Mouse (Mus musculus) thymus, adult 2 months (tissue): ENCODE results near the gene Rubcn. TPM values are rescaled to one million over a fixed set of nuclear protein-coding genes. Genes with fewer than 3 reads are reported as not detected.
"Not testable (repeated sequence)": the region's sequence is repeated elsewhere in the genome, so short reads cannot be mapped to it uniquely, and the experiment has no call there.

Experiments
- DNase-seq: peaks from one replicate; pipeline ENCODE4 v3.0.0; 2021
- H3K27ac ChIP-seq: fragments of 200-500 bp; 2 replicates; pipeline ENCODE4 v1.5.1; 2012; ENCODE audit warnings: low read length, control low read depth; ENCODE audit not compliant: control insufficient read depth, insufficient read depth
- H3K27me3 ChIP-seq: fragments of 200-500 bp; 2 replicates; pipeline ENCODE4 v1.6.1; 2012; ENCODE audit warnings: mild to moderate bottlenecking, low read length, moderate library complexity, mixed read lengths; ENCODE audit not compliant: control insufficient read depth, insufficient read depth
- H3K36me3 ChIP-seq: fragments of 200-500 bp; 2 replicates; pipeline ENCODE4 v1.6.1; 2012; ENCODE audit warnings: mild to moderate bottlenecking, low read length, moderate library complexity; ENCODE audit not compliant: control insufficient read depth, insufficient read depth
- H3K4me1 ChIP-seq: fragments of 200-500 bp; replicated peaks from 2 replicates; pipeline ENCODE4 v1.6.1; 2012; ENCODE audit warnings: low read length; ENCODE audit not compliant: control insufficient read depth, insufficient read depth
- H3K4me3 ChIP-seq: fragments of 200-500 bp; 2 replicates; pipeline ENCODE4 v1.5.1; 2012; ENCODE audit warnings: mild to moderate bottlenecking, low read length, control low read depth, moderate library complexity; ENCODE audit not compliant: control insufficient read depth, insufficient read depth
- CTCF ChIP-seq: fragments of 200-500 bp; IDR thresholded peaks from 2 replicates; pipeline ENCODE4 v1.5.1; 2012; ENCODE audit warnings: mild to moderate bottlenecking, control low read depth, low read length, moderate library complexity, borderline replicate concordance; ENCODE audit not compliant: control insufficient read depth, poor library complexity, insufficient read depth; ENCODE audit errors: extremely low read depth
- POLR2A ChIP-seq: fragments of 200-500 bp; IDR thresholded peaks from 2 replicates; pipeline ENCODE4 v1.6.1; 2012; ENCODE audit warnings: mild to moderate bottlenecking, low read length, control low read depth, moderate library complexity; ENCODE audit not compliant: control insufficient read depth, poor library complexity, insufficient read depth; ENCODE audit errors: extremely low read depth
- WGBS: fragments of 180-500 bp; shearing (Covaris S2); methylation state at CpG from one replicate; pipeline ENCODE4 v1.1.7; 2018; 5-methylcytosine and 5-hydroxymethylcytosine counted together
- polyA plus RNA-seq: library from polyadenylated mRNA; depleted of rRNA; stranded (reverse); fragments of >200 nt; gene quantifications from 2 replicates; pipeline ENCODE4 v1.2.3, GENCODE M21; 2012

Gene Rubcn
- polyA plus RNA-seq, 1 experiment, result 36.4 TPM

- H3K27me3 ChIP-seq, result no peaks in the 10 kb centered on the region
- H3K4me3 ChIP-seq, result no peak overlapping the region
- no peak for TF ChIP-seq CTCF
- TF ChIP-seq POLR2A, result no peak
- no peaks in the 10 kb centered on the region for H3K36me3 ChIP-seq
- no peak overlapping the region for H3K27ac ChIP-seq
- peaks cover 6% of the 10 kb centered on the region for H3K4me1 ChIP-seq
- DNase-seq, result no peak
- WGBS, result 96% methylated on average over 7 of the region's 7 CpGs
These were observed 4.0 kb upstream of the Rubcn start for GRCm38 (mm10) chr16:32881538-32881937.

GRCm38 (mm10) chr16:32878972-32879926 lies 1.7 kb upstream of the Rubcn start:
- no peak overlapping the region for H3K4me3 ChIP-seq

GRCm38 (mm10) chr16:32878157-32878598 lies 612 bp upstream of the Rubcn start:
- H3K36me3 ChIP-seq, result no peaks in the 10 kb centered on the region
- DNase-seq, result peak; percentile 21
- TF ChIP-seq POLR2A, result no peak
- H3K27me3 ChIP-seq, result no peaks in the 10 kb centered on the region
- H3K4me3 ChIP-seq, result peak overlapping the region; percentile 70
- WGBS, result 1% methylated on average over 34 of the region's 34 CpGs
- no peak overlapping the region for H3K27ac ChIP-seq
- peaks cover 6% of the 10 kb centered on the region for H3K4me1 ChIP-seq

More at GRCm38 (mm10) chr16:32878972-32879926, 1.7 kb upstream of the Rubcn start:
- H3K36me3 ChIP-seq, result no peaks in the 10 kb centered on the region
- WGBS, result 94% methylated on average over 14 of the region's 14 CpGs
- H3K27me3 ChIP-seq, result no peaks in the 10 kb centered on the region
- H3K4me1 ChIP-seq, result peaks cover 6% of the 10 kb centered on the region
- TF ChIP-seq CTCF, result no peak
- TF ChIP-seq POLR2A, result no peak
- no peak for DNase-seq
- no peak overlapping the region for H3K27ac ChIP-seq

- Histone ChIP-seq H3K36me3 (no peaks in the 10 kb centered on the region), H3K27me3 (no peaks in the 10 kb centered on the region), H3K27ac (no peak overlapping the region), H3K4me1 (peaks cover 6% of the 10 kb centered on the region), H3K4me3 (no peak overlapping the region)
- 9% methylated on average over 9 of the region's 9 CpGs for WGBS
- no peak for DNase-seq
- TF ChIP-seq CTCF (no peak), POLR2A (no peak)
These were observed 735 bp downstream of the Rubcn start for GRCm38 (mm10) chr16:32876831-32877230.

- TF ChIP-seq CTCF, result no peak
- TF ChIP-seq POLR2A, result no peak
- Histone ChIP-seq H3K4me1 (peaks cover 6% of the 10 kb centered on the region), H3K27me3 (no peaks in the 10 kb centered on the region), H3K4me3 (no peak overlapping the region), H3K27ac (no peak overlapping the region), H3K36me3 (no peaks in the 10 kb centered on the region)
- no peak for DNase-seq
- WGBS, result 94% methylated on average over 3 of the region's 3 CpGs
These were observed 1.7 kb downstream of the Rubcn start for GRCm38 (mm10) chr16:32875847-32876246.

- H3K4me1 ChIP-seq, DNase-seq, H3K36me3 ChIP-seq, H3K27ac ChIP-seq, H3K27me3 ChIP-seq, H3K4me3 ChIP-seq: not testable (repeated sequence)
- 87% methylated on average over 1 of the region's 1 CpGs for WGBS
These were observed 2.3 kb downstream of the Rubcn start for GRCm38 (mm10) chr16:32875281-32875680.
